Mouse (Mus musculus) urinary bladder, postnatal 25 days (tissue): ENCODE measurements around the gene St5.
A peak's percentile ranks its signal among the peaks of the same experiment; 100 is the strongest.

ENCODE experiments used
- DNase-seq: peaks from one replicate; pipeline ENCODE4 v3.0.0; 2022; ENCODE audit warnings: low spot score

St5 gene

DNA sequence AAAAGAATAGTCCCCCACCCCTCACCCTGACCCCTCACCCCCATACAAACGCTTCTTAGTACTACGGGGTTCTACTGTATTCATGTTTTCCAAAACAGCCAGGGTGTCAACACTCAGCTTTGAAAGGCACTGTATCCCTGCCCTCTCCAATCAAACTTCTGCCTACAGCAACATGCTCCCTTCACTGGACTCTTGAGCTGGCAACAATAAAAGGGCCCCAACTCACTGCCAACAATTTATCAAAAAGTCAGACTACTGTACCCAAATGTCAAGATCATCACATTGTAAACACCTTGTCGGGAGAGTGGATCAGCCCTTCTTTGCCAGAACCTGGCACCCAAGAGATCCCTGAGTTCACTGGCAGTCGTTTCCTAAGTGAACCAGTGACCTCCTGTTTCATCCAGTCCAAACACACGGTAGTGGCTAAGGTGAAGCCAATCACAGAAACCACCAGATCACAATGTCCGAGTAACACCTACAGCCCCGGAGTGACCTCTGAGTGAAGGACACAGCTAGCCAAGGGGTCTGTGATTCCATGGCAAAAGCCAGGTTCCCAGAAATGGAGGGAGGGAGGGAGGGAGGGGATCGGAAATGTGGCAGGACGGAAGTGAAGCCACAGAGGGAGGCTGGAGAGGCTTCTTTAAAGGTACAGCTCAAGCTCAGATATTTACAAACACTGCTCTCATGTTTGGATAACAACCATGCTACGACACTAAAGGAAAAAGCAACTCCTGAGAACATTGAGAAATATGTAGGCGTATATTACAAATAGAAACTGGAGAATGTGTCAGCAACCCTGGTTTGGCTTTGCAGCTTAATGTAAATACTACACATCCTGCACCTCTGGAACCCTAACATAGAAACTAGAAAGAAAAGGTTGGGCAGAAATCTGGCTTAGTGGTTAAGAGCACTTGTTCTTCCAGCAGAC is 136.3 kb downstream of the St5 start:
- no peak for DNase-seq

GRCm38 (mm10) chr7:109566327-109566726 is 137.1 kb downstream of the St5 start:
- no peak for DNase-seq

- DNase-seq: no peak
Measured at GRCm38 (mm10) chr7:109563775-109564362, 139.5 kb downstream of the St5 start.

- DNase-seq: no peak
Measured at GRCm38 (mm10) chr7:109562676-109563075, 140.7 kb downstream of the St5 start.

- DNase-seq: no peak
Measured at GRCm38 (mm10) chr7:109562154-109562599, 141.2 kb downstream of the St5 start.

DNA sequence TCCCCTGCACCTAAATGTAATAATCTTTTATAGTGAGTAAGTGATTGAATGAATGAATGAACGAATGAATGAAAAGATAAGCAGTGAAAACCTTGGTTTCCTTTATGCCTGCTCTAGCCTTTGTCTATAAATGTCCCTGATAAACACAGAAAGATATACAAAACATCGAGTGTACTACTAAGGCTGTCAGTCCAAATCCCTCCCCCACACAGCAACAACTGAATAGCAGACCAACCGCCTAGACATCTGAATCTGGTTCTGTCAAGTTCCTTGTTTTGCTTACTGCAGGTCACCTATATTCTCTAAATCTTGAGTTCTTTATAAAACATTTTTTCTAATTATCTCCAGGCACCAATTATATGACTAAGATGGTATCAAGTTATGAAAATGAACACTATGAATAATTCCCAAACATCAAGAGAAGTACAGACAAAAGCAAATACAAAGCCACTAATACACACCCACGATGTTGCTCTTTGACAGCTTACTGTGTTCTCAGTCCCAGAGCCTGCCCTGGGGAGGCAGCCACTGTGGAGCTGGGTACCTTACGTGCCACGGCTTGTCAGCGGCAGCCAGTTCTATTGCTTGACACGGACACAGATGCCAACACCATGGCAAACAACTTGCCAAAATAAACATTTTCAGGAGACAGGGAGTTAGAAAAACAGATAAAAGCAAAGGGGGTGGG is 141.8 kb downstream of the St5 start:
- DNase-seq: peak; percentile 38

- DNase-seq: no peak
Measured at GRCm38 (mm10) chr7:109559536-109559935, 143.9 kb downstream of the St5 start.

DNA sequence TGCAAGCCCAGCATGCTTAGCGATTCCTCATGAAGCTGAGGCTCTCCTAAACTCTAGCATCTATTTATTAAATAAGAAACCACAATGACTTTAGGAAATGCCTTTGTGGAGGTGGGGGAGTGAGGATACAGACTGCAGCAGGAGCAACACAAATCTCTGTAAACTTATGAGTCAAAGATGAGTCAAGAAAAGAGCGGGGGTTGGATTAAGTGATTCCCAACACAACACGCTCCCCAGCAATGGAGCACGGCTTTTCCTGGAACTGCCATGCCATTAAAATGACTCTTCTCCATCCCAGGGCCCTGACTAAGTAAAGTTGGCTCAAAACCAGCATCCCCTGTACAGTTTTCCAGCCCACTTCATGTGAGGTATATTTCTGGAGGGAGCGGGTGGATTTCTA is 156.7 kb downstream of the St5 start:
- DNase-seq: no peak

- DNase-seq: no peak
Measured at GRCm38 (mm10) chr7:109546186-109546585, 157.2 kb downstream of the St5 start.

DNA sequence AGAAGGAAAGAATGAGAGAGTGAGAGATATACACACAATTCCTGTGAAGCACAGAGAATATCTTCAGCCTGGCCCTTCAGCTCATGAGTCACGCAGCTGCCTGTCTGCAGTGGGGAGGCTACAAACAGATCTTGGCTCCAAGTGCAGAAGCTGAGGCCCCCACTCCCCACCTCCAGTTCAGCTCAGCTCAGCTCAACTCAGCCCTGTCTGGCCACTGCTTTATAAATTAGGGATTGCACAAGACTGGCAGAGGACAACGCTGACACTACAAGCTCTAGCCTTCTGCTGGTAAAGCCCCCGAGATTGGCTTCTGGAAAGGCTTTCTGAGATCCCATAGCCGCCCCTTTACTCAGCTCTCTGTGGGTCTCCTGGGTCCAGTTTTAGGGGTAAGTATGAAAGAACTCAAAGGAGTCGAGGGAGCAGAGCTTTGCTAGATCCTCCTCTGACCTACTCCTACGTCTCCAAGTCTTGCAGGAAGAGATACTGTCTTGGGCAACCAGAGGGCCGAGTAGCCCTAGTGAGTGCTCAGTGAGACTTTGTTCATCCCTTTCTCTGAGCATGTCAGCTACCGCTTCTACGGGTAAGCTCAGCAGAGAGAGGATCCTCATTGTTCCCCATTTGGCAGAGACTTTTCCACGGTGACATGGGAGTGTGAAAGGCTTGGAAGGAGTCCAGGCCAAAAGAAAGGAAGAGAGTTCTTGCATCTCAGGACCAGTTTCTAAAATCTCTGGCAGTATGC is 158.0 kb downstream of the St5 start:
- no peak for DNase-seq

DNA sequence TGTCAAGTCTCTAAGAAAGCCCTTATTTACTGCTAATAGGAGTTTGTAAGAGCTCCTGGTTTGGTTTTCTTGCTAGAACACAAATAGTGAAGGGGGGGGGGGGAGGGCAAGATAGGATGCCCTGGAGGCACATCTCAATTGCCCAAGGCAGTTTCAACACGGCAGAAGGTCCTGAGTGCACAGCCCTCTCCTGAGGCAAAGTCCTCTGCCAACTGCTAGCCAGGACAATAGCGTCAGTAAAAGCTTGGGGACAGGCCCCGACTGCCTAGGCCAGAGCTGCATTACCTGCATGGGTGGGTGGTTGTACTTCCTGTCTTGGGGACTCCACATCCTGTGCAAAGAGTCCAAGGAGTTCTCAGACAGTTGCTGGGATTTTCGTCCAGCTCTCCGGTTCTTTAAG is 158.6 kb downstream of the St5 start:
- DNase-seq: no peak

GRCm38 (mm10) chr7:109542364-109542628 is 161.1 kb downstream of the St5 start:
- no peak for DNase-seq

GRCm38 (mm10) chr7:109541609-109542363 is 161.6 kb downstream of the St5 start:
- no peak for DNase-seq

DNA sequence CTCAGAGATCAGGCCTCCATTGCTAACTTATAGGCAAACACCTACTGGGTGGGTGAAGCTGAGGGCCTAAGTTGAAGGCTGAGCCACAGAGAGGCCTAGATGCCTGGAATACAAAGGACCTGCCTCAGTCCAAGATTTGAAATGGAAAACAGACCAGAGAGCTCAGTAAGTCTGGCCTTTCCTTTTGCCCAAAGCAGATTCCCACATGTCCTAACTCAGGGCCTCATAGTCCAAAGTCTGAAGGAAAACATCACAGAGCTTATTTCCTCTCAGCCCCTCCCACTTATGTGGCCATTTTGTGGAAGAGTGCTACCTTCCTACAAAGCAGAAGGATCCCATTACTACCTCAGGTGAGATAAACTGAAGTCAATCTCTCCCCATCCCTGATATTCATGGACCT is 162.5 kb downstream of the St5 start:
- no peak for DNase-seq

DNA sequence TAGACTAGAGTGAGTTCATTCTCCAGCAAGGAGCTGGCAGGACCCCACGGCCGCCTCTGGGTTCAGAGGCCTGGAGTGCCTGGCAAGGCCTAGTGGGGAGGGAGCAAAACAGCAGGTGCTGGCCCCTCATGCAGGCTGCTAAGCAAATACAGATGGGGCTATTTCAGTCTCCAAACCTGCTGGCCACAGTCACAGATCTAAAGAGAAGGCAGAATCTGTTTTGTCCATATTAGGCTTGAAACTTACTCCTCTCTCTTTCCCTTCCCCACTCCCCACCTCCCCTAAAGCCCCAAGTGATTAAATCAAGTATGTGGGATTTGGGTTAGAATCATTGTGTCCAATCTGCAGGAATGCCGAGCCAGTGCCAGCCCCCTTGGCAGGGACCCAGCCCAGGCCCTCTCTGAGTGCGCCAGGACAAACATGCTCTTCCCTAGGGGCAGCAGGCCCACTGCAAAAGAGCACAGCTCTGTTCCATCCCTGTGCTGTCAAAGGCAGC is 166.9 kb downstream of the St5 start:
- no peak for DNase-seq

GRCm38 (mm10) chr7:109534921-109535320 is 168.5 kb downstream of the St5 start:
- no peak for DNase-seq

GRCm38 (mm10) chr7:109533888-109534287 is 169.5 kb downstream of the St5 start:
- DNase-seq: no peak

DNA sequence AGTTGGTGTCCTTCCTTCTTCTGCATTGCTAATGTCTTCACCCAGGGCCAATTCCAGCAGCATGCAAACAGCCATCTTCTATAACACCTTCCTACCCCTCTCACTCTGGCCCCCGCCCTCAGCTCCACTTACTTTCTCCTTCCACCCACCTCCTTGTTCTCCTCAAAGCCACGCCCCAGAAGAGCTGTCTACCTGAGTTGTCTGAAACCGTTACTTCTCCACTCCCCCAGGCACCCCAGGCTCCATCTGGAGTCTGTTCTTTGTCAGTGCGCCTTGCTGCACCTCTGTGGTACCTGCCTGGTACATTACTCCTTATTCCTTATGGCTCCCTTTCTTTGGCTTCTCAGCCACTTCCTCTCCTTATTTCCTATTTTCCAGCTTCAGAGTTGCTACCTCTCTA is 170.3 kb downstream of the St5 start:
- DNase-seq: no peak

GRCm38 (mm10) chr7:109532691-109533090 is 170.7 kb downstream of the St5 start:
- no peak for DNase-seq

DNA sequence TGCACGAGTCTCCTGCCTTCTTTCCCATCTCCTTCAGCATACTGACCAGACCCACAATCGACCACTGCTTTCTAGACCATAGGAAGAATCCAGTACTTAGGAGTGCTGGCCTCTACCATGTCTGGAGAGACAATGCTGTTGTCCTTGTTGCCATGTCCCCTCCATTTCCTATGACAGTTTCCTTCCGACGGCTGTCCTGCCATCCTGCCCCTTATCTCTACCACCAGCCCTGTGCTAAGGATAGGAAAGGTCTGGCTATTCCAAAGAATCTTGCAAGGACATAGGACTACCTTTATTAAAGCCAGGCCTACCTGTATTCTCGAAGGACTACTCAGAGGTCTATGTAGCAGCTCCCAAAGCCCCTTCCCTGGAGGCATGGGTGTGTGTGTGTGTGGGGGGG is 171.9 kb downstream of the St5 start:
- DNase-seq: no peak

DNA sequence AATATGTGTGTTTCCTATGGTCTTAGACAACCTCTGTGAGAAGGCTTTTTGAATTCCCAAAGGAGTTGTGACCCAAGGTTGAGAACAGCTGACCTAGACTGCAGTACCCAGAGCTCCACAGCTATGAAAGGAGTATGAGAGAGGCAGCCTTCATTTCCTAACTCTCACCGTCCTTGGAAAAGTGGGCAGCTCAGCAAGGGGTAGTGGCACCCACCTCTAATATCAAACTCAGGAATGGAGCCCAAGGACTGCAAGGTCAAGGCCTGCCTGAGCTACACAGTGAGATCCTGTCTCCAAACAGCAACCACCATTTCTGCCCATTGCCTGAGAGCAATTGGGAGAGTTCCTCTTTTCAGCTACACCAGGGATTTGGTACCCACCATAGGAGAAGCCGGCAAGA is 173.7 kb downstream of the St5 start:
- no peak for DNase-seq

DNA sequence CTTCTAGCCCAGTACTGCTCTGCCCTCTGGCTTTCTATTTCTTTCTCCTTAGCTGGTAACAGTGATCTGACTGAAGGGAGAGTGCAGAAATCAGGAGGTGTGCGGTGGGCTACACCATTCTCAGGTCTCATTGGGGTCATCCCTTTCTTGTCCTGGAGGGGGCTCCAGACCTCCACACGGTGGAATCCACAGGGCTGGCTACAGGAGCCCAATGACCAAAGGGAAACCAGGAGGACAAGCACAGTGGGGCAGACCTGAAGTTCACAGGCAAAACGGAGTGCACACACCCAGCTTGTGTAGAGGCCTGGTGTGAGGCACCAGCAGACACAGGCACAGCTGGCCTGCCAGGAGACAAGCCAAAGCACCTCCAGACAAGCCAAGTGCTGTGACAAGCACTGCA is 175.0 kb downstream of the St5 start:
- peak; percentile 44 for DNase-seq
